Mouse (Mus musculus): ENCODE measurements around the gene Gm20388. TPM values are rescaled to one million over a fixed set of nuclear protein-coding genes. Genes with fewer than 3 reads are reported as not detected.

Gene Gm20388
- polyA plus RNA-seq, 1 experiment from 2014 or later: not detected

DNA sequence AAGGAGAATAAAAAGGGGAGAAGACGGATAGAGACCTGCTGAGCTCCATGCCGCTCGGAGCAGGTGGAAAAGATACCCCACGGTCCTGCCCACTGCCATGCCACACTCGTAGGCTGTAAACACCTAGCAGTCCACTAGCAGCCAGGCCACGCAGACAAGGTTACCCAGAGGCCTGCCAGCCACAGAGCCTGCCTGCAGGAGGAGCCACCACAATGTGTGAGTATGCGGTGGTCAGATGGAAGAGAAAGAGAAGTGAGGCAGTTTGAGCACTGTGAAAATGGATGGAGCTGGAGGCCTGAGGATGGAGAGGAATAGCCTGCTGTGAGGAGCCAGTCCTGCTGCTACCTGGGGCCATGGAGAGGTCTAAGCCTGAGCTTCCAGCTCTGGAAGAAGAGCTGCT is 4173.0 kb downstream of the Gm20388 start:
- Histone ChIP-seq H3K9me3 (ENCODE audit: control insufficient read depth, low read length) (no peaks in the 10 kb centered on the region), H3K9ac (ENCODE audit: low read length) (no peak overlapping the region), H3K27me3 (ENCODE audit: control insufficient read depth, insufficient read depth, low read length) (no peaks in the 10 kb centered on the region), H3K36me3 (ENCODE audit: control insufficient read depth, insufficient read depth, low read length) (no peaks in the 10 kb centered on the region), H3K27ac (replicated peaks; ENCODE audit: low read depth, low read length) (no peak overlapping the region), H3K4me1 (ENCODE audit: control insufficient read depth, insufficient read depth, low read length) (no peaks in the 10 kb centered on the region), H3K4me3 (ENCODE audit: low read depth, low read length) (no peak overlapping the region), H3K4me2 (ENCODE audit: low read depth, severe bottlenecking) (no peak overlapping the region)
- ATAC-seq (ENCODE audit: insufficient number of reproducible peaks, low FRiP score, low TSS enrichment, low read depth) (no peak), DNase-seq (ENCODE audit: low spot score) (no peak)
- WGBS: 80% methylated on average over 7 of the region's 7 CpGs

GRCm38 (mm10) chr8:124085668-124086067 is 4175.0 kb downstream of the Gm20388 start:
- H3K4me1 ChIP-seq (ENCODE audit: control insufficient read depth, insufficient read depth, low read length): no peaks in the 10 kb centered on the region
- ATAC-seq (ENCODE audit: insufficient number of reproducible peaks, low FRiP score, low TSS enrichment, low read depth) (no peak), DNase-seq (ENCODE audit: low spot score) (no peak)
- H3K9me3 ChIP-seq (ENCODE audit: control insufficient read depth, low read length): no peaks in the 10 kb centered on the region
- H3K27me3 ChIP-seq (ENCODE audit: control insufficient read depth, insufficient read depth, low read length): no peaks in the 10 kb centered on the region
- H3K27ac ChIP-seq (replicated peaks; ENCODE audit: low read depth, low read length): no peak overlapping the region
- H3K4me2 ChIP-seq (ENCODE audit: low read depth, severe bottlenecking): no peak overlapping the region
- 78% methylated on average over 4 of the region's 4 CpGs for WGBS
- no peak overlapping the region for H3K9ac ChIP-seq (ENCODE audit: low read length)
- no peak overlapping the region for H3K4me3 ChIP-seq (ENCODE audit: low read depth, low read length)
- H3K36me3 ChIP-seq (ENCODE audit: control insufficient read depth, insufficient read depth, low read length): no peaks in the 10 kb centered on the region

GRCm38 (mm10) chr8:124088092-124088613 is 4177.5 kb downstream of the Gm20388 start:
- Histone ChIP-seq H3K36me3 (ENCODE audit: control insufficient read depth, insufficient read depth, low read length) (no peaks in the 10 kb centered on the region), H3K4me1 (ENCODE audit: control insufficient read depth, insufficient read depth, low read length) (no peaks in the 10 kb centered on the region), H3K27ac (replicated peaks; ENCODE audit: low read depth, low read length) (no peak overlapping the region), H3K9ac (ENCODE audit: low read length) (no peak overlapping the region), H3K9me3 (ENCODE audit: control insufficient read depth, low read length) (no peaks in the 10 kb centered on the region), H3K4me2 (ENCODE audit: low read depth, severe bottlenecking) (no peak overlapping the region), H3K4me3 (ENCODE audit: low read depth, low read length) (no peak overlapping the region), H3K27me3 (ENCODE audit: control insufficient read depth, insufficient read depth, low read length) (no peaks in the 10 kb centered on the region)
- ATAC-seq (ENCODE audit: insufficient number of reproducible peaks, low FRiP score, low TSS enrichment, low read depth) (no peak), DNase-seq (ENCODE audit: low spot score) (no peak)
- 48% methylated on average over 11 of the region's 11 CpGs for WGBS

DNA sequence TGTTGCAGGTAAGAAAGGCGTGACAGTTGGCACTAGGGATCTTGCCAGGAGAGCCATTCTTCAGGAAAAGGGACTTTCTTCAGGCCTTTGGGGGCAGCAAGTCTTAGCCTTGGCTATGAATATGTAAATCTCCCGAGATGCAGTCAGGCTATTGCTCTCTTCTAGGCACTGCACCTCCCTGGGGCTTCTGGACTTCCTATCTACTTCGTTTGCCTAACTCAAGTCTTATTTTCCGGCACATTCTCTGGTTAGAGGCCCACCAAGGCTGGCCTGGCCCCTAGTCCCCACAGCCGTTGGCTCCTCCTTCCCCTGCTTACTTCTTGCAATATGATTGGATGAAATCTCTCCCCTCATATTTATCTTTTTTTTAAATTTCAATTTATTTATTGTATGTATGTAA is 4178.4 kb downstream of the Gm20388 start:
- H3K4me1 ChIP-seq (ENCODE audit: control insufficient read depth, insufficient read depth, low read length): no peaks in the 10 kb centered on the region
- H3K9me3 ChIP-seq (ENCODE audit: control insufficient read depth, low read length): no peaks in the 10 kb centered on the region
- WGBS: 82% methylated on average over 5 of the region's 5 CpGs
- H3K4me3 ChIP-seq (ENCODE audit: low read depth, low read length): no peak overlapping the region
- no peak for DNase-seq (ENCODE audit: low spot score)
- no peaks in the 10 kb centered on the region for H3K27me3 ChIP-seq (ENCODE audit: control insufficient read depth, insufficient read depth, low read length)
- no peaks in the 10 kb centered on the region for H3K36me3 ChIP-seq (ENCODE audit: control insufficient read depth, insufficient read depth, low read length)
- H3K9ac ChIP-seq (ENCODE audit: low read length): no peak overlapping the region
- ATAC-seq (ENCODE audit: insufficient number of reproducible peaks, low FRiP score, low TSS enrichment, low read depth): no peak
- H3K4me2 ChIP-seq (ENCODE audit: low read depth, severe bottlenecking): no peak overlapping the region
- no peak overlapping the region for H3K27ac ChIP-seq (replicated peaks; ENCODE audit: low read depth, low read length)

- Histone ChIP-seq H3K36me3 (ENCODE audit: control insufficient read depth, insufficient read depth, low read length) (no peaks in the 10 kb centered on the region), H3K4me1 (ENCODE audit: control insufficient read depth, insufficient read depth, low read length) (no peaks in the 10 kb centered on the region), H3K27me3 (ENCODE audit: control insufficient read depth, insufficient read depth, low read length) (no peaks in the 10 kb centered on the region), H3K9me3 (ENCODE audit: control insufficient read depth, low read length) (no peaks in the 10 kb centered on the region), H3K4me3 (ENCODE audit: low read depth, low read length) (no peak overlapping the region), H3K9ac (ENCODE audit: low read length) (no peak overlapping the region), H3K27ac (replicated peaks; ENCODE audit: low read depth, low read length) (no peak overlapping the region), H3K4me2 (ENCODE audit: low read depth, severe bottlenecking) (no peak overlapping the region)
- ATAC-seq (ENCODE audit: insufficient number of reproducible peaks, low FRiP score, low TSS enrichment, low read depth) (no peak), DNase-seq (ENCODE audit: low spot score) (no peak)
- WGBS: 91% methylated on average over 5 of the region's 5 CpGs
Observed at GRCm38 (mm10) chr8:124090473-124090872, 4179.8 kb downstream of the Gm20388 start.

- Histone ChIP-seq H3K9me3 (ENCODE audit: control insufficient read depth, low read length) (no peaks in the 10 kb centered on the region), H3K27ac (replicated peaks; ENCODE audit: low read depth, low read length) (no peak overlapping the region), H3K4me3 (ENCODE audit: low read depth, low read length) (no peak overlapping the region), H3K27me3 (ENCODE audit: control insufficient read depth, insufficient read depth, low read length) (no peaks in the 10 kb centered on the region), H3K4me1 (ENCODE audit: control insufficient read depth, insufficient read depth, low read length) (peaks cover 12% of the 10 kb centered on the region), H3K36me3 (ENCODE audit: control insufficient read depth, insufficient read depth, low read length) (no peaks in the 10 kb centered on the region), H3K9ac (ENCODE audit: low read length) (peak overlapping the region; percentile 22; the same call in 1 of the 2 replicates), H3K4me2 (ENCODE audit: low read depth, severe bottlenecking) (no peak overlapping the region)
- ATAC-seq (ENCODE audit: insufficient number of reproducible peaks, low FRiP score, low TSS enrichment, low read depth) (peak; percentile 89), DNase-seq (ENCODE audit: low spot score) (peak; percentile 85)
- 27% methylated on average over 11 of the region's 11 CpGs for WGBS
Observed at GRCm38 (mm10) chr8:124098953-124099622, 4188.4 kb downstream of the Gm20388 start.

- Histone ChIP-seq H3K27ac (replicated peaks; ENCODE audit: low read depth, low read length) (no peak overlapping the region), H3K27me3 (ENCODE audit: control insufficient read depth, insufficient read depth, low read length) (no peaks in the 10 kb centered on the region), H3K36me3 (ENCODE audit: control insufficient read depth, insufficient read depth, low read length) (no peaks in the 10 kb centered on the region), H3K9ac (ENCODE audit: low read length) (no peak overlapping the region), H3K4me3 (ENCODE audit: low read depth, low read length) (no peak overlapping the region), H3K4me1 (ENCODE audit: control insufficient read depth, insufficient read depth, low read length) (peaks cover 12% of the 10 kb centered on the region), H3K4me2 (ENCODE audit: low read depth, severe bottlenecking) (no peak overlapping the region), H3K9me3 (ENCODE audit: control insufficient read depth, low read length) (no peaks in the 10 kb centered on the region)
- DNase-seq (ENCODE audit: low spot score) (no peak), ATAC-seq (ENCODE audit: insufficient number of reproducible peaks, low FRiP score, low TSS enrichment, low read depth) (peak; percentile 46; the same call in 1 of the 2 replicates)
- 67% methylated on average over 6 of the region's 6 CpGs for WGBS
Observed at GRCm38 (mm10) chr8:124099623-124099965, 4189.0 kb downstream of the Gm20388 start.

DNA sequence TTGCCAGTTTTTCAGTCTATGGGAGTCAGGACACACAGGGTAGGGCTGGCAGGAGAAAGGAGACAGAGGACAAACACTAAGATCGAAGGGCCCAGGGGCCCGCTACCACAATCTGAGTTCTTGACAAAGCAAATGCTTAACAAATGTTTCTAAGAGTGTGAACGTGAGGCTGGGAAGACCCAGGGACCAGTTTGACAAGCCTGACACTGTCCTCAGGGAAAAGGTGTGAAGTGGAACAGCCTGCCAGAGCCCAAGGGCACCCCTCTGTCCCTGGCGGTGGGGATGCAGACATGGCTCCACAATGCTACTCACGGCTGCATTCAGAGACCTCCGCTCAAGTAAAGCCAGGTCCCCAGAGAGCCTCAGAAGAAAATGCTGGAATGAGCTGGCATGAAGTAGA is 4195.2 kb downstream of the Gm20388 start:
- H3K4me2 ChIP-seq (ENCODE audit: low read depth, severe bottlenecking): no peak overlapping the region
- H3K4me3 ChIP-seq (ENCODE audit: low read depth, low read length): no peak overlapping the region
- no peaks in the 10 kb centered on the region for H3K27me3 ChIP-seq (ENCODE audit: control insufficient read depth, insufficient read depth, low read length)
- DNase-seq (ENCODE audit: low spot score) (no peak), ATAC-seq (ENCODE audit: insufficient number of reproducible peaks, low FRiP score, low TSS enrichment, low read depth) (no peak)
- no peaks in the 10 kb centered on the region for H3K4me1 ChIP-seq (ENCODE audit: control insufficient read depth, insufficient read depth, low read length)
- no peaks in the 10 kb centered on the region for H3K36me3 ChIP-seq (ENCODE audit: control insufficient read depth, insufficient read depth, low read length)
- H3K9ac ChIP-seq (ENCODE audit: low read length): no peak overlapping the region
- WGBS: 65% methylated on average over 6 of the region's 6 CpGs
- no peak overlapping the region for H3K27ac ChIP-seq (replicated peaks; ENCODE audit: low read depth, low read length)
- no peaks in the 10 kb centered on the region for H3K9me3 ChIP-seq (ENCODE audit: control insufficient read depth, low read length)
